Mouse (Mus musculus) MN1 (cell line): ENCODE results near the gene Tmem222.
A peak's percentile ranks its signal among the peaks of the same experiment; 100 is the strongest.

Experiments used
- DNase-seq: peaks from one replicate; pipeline ENCODE4 v3.0.0-alpha.2; 2016; ENCODE audit warnings: low spot score

The Tmem222 gene

DNA sequence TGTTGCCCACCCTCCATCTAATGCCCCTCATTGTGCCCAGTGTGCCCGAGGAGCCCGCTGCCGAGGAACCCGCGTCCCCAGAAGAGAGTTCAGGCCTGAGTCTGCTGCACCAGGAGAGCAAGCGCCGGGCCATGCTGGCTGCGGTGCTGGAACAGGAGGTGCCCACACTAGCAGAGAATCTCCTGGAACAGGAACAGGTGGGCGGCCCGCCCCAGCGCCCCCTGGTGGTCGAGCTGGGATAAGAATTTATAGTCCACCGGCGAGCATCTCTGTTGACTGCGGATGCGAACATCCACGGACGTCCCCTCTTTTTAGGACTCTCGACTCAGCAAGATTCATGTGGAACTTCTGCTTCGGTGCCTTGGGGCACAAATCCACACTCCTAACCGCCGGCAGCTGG, 27.0 kb downstream of the Tmem222 start:
- peak; percentile 70 for DNase-seq

DNA sequence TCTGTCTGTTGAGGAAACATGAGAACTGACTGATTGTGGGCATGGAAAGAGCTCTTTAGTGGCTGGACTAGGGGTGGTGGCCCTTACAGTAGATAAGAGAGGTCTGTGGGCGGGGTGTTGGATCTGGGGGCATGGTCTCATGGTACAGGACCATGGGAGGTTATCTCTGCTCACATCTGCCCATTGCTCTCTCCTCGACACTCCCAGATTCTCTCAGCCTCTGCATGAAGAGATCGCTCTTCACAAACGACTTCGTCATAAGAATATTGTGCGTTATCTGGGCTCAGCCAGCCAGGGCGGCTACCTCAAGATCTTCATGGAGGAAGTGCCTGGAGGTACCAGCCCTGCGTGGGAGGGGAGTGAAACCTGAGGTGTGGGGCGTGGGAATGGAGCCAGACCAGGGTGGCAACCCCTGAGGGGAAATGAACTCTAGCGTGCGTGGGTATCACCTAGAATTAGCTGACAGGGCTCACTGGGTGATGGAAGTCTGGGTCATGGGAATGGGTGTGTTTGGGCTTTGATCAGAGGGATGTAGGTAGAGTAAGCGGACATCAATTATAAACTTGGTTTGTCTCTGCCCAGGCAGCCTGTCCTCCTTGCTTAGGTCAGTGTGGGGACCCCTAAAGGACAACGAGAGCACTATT, 29.7 kb downstream of the Tmem222 start:
- DNase-seq = no peak

GRCm38 (mm10) chr4:133247072-133247471, 30.5 kb downstream of the Tmem222 start:
- DNase-seq = no peak

- no peak for DNase-seq
Measured at GRCm38 (mm10) chr4:133244289-133244688, 33.3 kb downstream of the Tmem222 start.

- no peak for DNase-seq
Measured at GRCm38 (mm10) chr4:133243538-133243937, 34.1 kb downstream of the Tmem222 start.

DNA sequence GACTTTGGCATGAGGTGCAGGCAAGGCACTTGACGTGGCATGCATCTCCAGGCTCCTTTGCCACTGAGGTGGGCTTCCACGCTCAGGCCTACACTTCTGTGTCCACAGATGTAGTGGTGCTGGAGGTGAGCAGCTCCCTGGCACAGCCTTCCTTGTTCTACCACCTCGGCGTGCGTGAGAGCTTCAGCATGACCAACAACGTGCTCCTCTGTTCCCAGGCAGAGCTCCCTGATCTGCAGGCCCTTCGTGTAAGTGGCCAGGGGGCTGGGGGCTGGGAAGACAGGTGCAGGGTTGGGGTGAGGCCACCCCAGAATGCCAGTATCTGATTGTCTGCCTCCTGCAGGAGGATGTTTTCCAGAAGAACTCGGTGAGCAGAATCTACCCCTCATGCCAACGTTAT, 34.9 kb downstream of the Tmem222 start:
- DNase-seq = no peak

GRCm38 (mm10) chr4:133241910-133242309, 35.7 kb downstream of the Tmem222 start:
- peak; percentile 62 for DNase-seq

- peak; percentile 93 for DNase-seq
Measured at GRCm38 (mm10) chr4:133240934-133241908, 36.4 kb downstream of the Tmem222 start.

DNA sequence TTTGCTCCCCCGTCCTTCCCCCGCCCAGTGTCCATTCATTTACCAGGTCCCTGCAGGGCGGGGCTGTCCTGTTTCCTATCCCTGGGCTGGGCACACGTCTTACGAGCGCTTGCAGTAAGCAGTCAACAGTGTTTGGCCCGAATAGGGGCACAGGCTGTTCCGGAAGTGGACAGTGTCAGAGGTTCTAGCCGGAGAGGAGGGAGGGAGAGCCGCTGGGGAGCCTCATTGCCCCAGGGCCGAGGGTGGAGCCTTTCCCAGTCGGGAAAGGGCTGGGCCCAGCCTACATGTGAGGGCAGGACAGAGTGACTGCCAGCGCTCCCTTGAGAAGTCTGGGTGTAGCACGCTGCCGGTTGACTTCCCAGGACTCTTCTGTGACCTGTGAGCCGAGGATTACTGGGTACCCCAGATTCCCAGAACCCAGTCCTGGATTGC, 37.1 kb downstream of the Tmem222 start, which contains the start of gene Map3k6:
Gene Map3k6, plus strand, starts transcription at position 329 of the 432 bp plus-strand sequence.
- peak; percentile 83 for DNase-seq

GRCm38 (mm10) chr4:133237911-133238310, 39.7 kb downstream of the Tmem222 start:
- no peak for DNase-seq

- no peak for DNase-seq
Measured at GRCm38 (mm10) chr4:133235415-133235814, 42.2 kb downstream of the Tmem222 start.

DNA sequence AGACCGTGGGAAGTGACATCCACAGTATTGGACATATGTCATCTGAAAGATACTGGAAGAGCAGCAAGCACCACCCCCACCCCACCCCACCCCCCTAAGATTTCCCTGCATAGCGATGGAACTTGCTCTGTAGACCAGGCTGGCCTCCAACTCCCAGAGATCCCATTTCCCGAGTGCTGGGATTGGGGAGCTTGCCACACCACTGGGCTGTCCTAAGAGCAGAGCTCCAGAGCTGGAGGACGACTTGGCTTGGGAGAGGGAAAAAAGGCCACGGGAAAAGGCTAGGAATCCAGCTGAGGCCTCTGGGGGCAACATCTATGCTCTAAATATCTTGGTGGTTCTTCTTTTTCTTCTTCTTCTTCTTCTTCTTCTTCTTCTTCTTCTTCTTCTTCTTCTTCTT, 42.8 kb downstream of the Tmem222 start:
- DNase-seq = no peak

GRCm38 (mm10) chr4:133233285-133233976, 44.2 kb downstream of the Tmem222 start:
- DNase-seq = peak; percentile 63

DNA sequence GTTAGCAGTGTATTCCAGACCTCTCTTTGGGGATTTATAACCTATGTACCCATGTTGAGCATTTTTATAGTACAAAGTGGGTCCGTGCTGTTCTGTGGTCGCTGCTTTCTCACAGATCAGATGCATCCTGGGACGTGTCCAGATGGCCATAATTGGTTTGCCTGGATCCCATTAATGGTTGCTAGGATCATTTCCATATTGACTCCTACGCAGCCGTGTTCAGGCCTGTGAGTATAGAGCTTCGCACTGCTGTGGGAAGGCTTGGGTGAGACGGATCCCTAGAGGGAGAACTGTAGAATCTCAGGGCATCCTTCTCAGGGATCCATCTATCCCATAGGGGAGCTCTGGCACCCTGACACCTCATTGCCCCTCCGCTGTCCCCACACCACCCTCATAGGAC, 48.0 kb downstream of the Tmem222 start:
- peak; percentile 94 for DNase-seq

- peak; percentile 21 for DNase-seq
Measured at GRCm38 (mm10) chr4:133227636-133228035, 50.0 kb downstream of the Tmem222 start.

DNA sequence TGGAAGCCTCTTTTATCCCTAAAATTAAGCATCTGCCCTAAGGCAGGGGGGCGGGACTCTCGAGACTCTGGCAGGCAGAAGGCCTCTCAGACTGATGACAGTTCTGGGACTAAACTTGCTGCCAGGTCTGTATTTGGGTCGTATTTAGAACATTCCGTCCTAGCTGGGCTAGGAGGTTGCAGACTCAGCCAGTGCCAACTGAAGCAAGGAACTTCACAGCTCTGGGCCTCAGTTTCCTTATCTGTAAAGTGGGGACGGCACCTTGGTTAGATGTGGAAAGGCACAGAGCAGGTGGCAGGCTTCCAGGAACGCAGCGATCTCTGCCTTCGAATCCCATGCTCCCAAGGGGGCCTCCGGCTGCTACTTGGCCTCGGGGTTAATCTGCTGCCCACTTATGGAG, 51.5 kb downstream of the Tmem222 start:
- no peak for DNase-seq

GRCm38 (mm10) chr4:133223875-133224274, 53.7 kb downstream of the Tmem222 start:
- DNase-seq = no peak

DNA sequence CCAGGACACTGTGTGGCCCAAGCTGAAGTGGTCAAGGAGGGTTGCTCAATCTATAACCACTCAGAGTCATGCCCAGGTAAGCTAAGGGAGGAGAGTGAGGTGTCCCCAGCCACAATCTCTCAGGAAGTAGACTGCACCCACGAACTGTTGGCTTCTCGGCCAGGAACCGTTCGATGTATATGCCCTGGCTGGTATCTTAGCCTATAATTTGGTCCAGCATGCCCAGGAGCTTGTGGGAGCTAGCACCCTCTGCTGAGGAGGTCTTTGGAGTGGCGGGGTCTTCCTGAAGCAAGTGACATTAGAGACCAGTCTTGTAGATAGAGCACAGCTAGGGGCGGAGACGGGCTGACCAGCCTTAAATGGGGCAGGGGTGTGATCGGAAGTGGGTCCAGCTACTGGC, 55.9 kb downstream of the Tmem222 start:
- no peak for DNase-seq

DNA sequence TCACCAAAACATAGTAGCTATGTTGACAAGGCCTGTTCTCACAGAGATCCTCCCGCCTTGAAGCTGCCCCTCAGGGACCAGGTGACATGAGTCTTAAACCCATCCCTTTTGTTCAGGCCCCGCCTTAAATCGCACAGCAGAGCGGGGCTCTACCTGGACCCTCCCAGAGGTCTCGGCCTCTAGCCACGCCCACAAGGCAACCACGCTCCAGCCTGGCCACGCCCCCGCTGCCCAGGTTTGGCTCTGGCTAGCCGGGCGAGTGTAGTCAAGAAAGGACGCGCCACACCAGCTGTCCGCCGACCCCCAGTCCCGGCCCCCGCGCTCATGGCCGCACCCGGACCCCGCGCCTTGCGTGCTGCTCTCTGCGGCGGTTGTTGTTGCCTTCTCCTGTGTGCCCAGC, 56.9 kb downstream of the Tmem222 start:
- DNase-seq = no peak

DNA sequence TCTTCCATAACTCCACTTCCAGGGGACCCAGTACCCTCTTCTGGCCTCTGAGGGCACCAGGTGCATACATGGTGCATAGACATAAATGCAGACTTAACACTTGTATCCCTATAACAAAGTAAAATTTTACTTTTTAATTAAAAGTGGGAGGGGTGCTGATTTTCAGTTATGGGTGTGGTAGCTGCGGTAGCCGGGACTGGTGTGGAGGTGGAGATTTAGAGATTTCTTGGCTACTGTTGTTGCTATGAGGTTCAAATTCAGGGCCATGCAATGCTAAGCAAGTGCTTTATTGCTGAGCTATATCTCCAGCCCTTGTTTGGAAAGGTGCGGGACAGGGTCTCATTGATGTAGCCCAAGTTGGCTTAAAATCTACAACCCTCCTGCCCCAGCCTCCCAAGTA, 58.8 kb downstream of the Tmem222 start:
- DNase-seq = no peak

GRCm38 (mm10) chr4:133217641-133218040, 60.0 kb downstream of the Tmem222 start:
- DNase-seq = peak; percentile 82
